Mouse (Mus musculus) liver, embryonic 14.5 days (tissue): ENCODE results near the gene Krt79.

ENCODE experiments used
- CTCF ChIP-seq: IDR thresholded peaks from 2 replicates; pipeline ENCODE4 v1.5.1; 2016; ENCODE audit warnings: antibody characterized with exemption, low read depth, control low read depth
- EP300 ChIP-seq: IDR thresholded peaks from 2 replicates; pipeline ENCODE4 v1.6.1; 2016; ENCODE audit warnings: antibody characterized with exemption, low read depth

DNA sequence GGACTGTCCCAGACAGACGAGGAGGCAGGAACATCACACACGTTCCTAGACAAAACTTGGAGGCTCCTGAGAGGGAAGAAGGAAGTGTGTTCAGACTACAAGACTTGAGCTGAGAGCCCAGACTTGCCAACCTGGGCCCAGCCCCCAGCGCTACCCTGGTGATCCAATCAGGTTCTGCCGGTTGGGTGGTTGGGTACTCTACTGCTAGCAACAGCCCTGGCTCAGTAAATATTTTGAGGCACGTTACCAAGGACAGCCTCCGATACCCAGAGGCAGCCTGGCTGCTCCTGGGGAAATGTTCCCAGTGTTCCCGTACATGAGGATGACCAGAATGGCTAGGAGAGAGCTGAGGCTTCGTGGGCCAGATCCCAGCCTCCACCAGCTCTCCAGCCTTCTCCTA is 26.7 kb upstream of the Krt79 start:
- TF ChIP-seq CTCF = no peak
- TF ChIP-seq EP300 = no peak
